Mouse (Mus musculus): Measurements from ENCODE around the gene Sirpb1a. TPM values are rescaled to one million over a fixed set of nuclear protein-coding genes. Genes with fewer than 3 reads are reported as not detected.
"Not testable (repeated sequence)": the region's sequence is repeated elsewhere in the genome, so short reads cannot be mapped to it uniquely, and the experiment has no call there.

The Sirpb1a gene
- not detected for total RNA-seq (2021)

GRCm38 (mm10) chr3:15426447-15426846 lies at the start of gene Sirpb1a:
TSS of gene Sirpb1a (minus strand) at chr3:15426520.
- intact Hi-C loops (cut with DNase I) = not testable (repeated sequence)

DNA sequence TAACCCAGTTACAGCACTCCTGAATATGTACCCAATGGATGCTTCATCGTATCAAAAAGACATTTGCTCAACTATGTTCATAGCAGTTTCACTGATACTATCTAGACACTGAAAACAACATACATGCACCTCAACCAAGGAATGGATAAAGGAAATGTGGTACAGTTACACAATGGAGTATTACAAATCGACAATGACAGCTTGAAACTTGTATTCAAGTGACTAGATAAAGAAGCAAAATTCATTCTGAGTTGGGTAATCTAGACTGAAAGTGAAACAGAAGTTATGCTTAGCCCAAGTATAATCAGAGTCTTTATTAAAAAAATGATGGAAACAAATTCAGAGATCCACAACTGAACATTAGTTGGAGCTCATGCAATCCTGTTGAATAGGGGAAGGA lies 48.5 kb upstream of the Sirpb1a start:
- DNase-seq (ENCODE audit: extremely low spot score in 1 of 2, low spot score in 2 of 2); intact Hi-C loops (cut with DNase I): not testable (repeated sequence)

More at GRCm38 (mm10) chr3:15426447-15426846, at the start of gene Sirpb1a:
- not testable (repeated sequence) for DNase-seq (ENCODE audit: extremely low spot score in 1 of 2, low spot score in 2 of 2)

DNA sequence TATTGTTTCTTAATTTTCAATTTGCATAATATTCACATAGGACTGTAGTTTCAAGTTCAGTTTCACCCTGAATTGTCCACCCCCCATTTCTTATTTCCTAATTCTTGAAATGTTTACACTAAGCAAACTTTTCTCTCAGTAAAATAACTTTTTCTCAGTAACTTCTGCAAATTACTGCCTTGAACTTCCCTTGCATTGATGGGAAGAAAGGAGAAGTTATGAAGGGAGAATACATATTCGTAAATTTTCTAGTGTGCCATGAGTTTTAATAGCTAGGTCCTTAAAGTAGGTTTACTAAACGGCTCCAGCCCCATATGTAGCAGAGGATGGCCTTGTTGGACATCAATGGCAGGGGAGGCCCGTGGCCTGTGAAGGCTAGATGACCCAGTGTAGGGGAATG lies 43.8 kb upstream of the Sirpb1a start:
- DNase-seq (ENCODE audit: extremely low spot score in 1 of 2, low spot score in 2 of 2); intact Hi-C loops (cut with DNase I): not testable (repeated sequence)

GRCm38 (mm10) chr3:15443936-15444335 lies 17.6 kb upstream of the Sirpb1a start:
- intact Hi-C loops (cut with DNase I); DNase-seq (ENCODE audit: extremely low spot score in 1 of 2, low spot score in 2 of 2): not testable (repeated sequence)

DNA sequence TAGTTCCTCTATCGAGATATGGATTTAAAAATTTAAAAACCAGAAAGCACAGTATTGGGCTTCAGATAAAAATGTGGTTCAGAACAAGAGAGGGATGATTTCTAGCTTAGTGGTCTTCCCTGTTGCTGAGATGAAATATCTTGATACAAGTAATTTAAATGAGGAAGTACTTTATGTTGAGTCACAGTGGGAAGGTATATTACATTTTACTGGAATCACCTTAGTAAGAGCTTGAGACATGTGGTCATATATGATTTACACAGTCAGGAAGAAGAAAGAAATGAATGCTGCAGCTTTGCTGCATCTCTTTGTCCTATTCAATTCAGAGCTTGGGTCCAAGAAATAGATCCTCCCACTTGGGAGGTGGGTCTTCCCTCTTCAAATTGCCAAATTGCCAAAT lies 13.5 kb upstream of the Sirpb1a start:
- intact Hi-C loops (cut with DNase I); DNase-seq (ENCODE audit: extremely low spot score in 1 of 2, low spot score in 2 of 2): not testable (repeated sequence)

DNA sequence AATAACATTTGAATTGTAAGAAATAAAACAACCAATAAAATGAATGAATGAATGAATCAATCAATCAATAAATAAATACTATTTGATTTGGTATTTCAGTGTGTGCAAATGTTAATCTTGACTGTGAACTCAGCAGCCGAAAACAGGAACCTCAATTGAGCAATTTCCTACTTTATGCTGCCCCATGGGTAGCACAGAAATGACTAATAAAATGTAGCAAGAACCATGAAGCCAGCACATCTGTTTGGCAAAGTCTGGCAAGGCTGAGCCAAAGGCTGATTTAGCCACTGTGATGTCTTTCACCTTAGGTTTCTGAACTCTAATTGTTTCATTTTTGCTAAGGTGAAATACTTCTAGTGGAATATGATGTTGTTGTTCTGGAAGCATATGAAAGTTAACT lies 1.6 kb upstream of the Sirpb1a start:
- intact Hi-C loops (cut with DNase I) = no loop called here
- DNase-seq (ENCODE audit: extremely low spot score in 1 of 2, low spot score in 2 of 2) = no peak

- intact Hi-C loops (cut with DNase I); DNase-seq (ENCODE audit: extremely low spot score in 1 of 2, low spot score in 2 of 2): not testable (repeated sequence)
These were observed 70.6 kb downstream of the Sirpb1a start for GRCm38 (mm10) chr3:15355690-15356089.

GRCm38 (mm10) chr3:15350318-15350717 lies 76.0 kb downstream of the Sirpb1a start:
- DNase-seq (ENCODE audit: extremely low spot score in 1 of 2, low spot score in 2 of 2); intact Hi-C loops (cut with DNase I): not testable (repeated sequence)

- intact Hi-C loops (cut with DNase I); DNase-seq (ENCODE audit: extremely low spot score in 1 of 2, low spot score in 2 of 2): not testable (repeated sequence)
These were observed 80.7 kb downstream of the Sirpb1a start for GRCm38 (mm10) chr3:15345606-15346005.

GRCm38 (mm10) chr3:15340287-15340686 lies 86.0 kb downstream of the Sirpb1a start:
- intact Hi-C loops (cut with DNase I) = no loop called here
- no peak for DNase-seq (ENCODE audit: extremely low spot score in 1 of 2, low spot score in 2 of 2)

DNA sequence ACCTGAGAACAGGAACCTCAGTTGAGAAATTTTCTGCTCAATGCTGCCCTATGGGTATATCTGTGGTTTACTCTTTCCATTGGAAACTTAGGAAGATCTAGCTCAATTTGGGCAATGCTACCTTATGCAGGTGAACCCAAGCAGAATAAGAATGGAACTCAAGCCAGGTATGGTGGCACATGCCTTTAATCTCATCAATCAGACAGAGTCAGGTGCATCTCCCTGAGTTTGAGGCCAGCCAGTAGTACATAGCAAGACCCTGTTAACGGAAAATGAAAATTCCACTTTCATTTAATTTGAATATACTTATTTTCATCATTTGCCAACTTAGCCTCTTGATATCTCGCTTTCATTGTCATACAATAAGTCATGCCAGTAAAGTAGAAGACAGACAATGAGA lies 92.1 kb downstream of the Sirpb1a start:
- no peak for DNase-seq (ENCODE audit: extremely low spot score in 1 of 2, low spot score in 2 of 2)
- intact Hi-C loops (cut with DNase I) = loop anchor here (10.0 kb wide), 1 partner anchor 551 kb away; no protein-coding TSS in a partner anchor

DNA sequence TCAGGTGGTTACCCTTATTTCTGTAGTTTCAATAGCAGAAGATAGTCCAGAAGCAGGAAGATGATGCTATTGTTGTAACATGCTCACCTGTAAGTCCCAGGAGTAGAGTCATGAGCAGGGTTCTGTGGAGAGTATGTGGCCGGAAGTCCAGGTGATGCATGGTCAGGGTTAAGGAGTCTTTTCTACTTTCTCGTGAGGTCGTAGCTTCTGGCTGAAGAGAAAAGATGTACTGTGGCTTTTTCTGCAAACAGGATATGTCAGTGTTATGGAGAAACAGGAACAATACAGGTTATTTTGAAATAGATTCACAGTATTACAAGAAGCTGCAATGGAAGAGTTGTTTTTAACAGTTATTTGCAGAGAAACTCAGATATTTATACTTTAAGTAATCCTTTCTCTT lies 94.3 kb downstream of the Sirpb1a start, which contains the start of gene Gm9733:
Gm9733 (minus strand) TSS at position 240 of the 400 bp plus-strand sequence.
- intact Hi-C loops (cut with DNase I) = loop anchor here (10.0 kb wide), 1 partner anchor 553 kb away; no protein-coding TSS in a partner anchor
- no peak for DNase-seq (ENCODE audit: extremely low spot score in 1 of 2, low spot score in 2 of 2)

GRCm38 (mm10) chr3:15331545-15331944 lies 94.8 kb downstream of the Sirpb1a start:
- DNase-seq (ENCODE audit: extremely low spot score in 1 of 2, low spot score in 2 of 2) = no peak
- intact Hi-C loops (cut with DNase I) = loop anchor here (10.0 kb wide), 1 partner anchor 553 kb away; no protein-coding TSS in a partner anchor

DNA sequence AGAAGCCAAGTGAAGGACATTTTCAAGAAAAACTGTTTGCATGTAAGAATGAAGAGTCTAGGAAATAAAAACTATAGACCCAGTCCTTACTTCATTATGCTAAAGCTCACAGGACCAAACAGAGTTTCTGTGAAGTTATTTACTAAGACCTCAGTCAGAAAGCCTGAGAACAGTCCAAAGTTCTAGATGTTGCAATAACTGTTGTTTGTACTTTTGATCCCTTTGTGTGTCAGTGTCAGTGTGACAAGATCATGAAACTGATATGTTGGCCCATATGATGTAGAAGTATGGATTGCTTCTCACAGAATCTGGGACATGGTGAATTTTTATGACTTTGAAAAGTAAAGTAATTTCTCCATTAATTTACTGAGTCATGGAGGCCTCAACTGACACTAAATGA lies 96.8 kb downstream of the Sirpb1a start:
- DNase-seq (ENCODE audit: extremely low spot score in 1 of 2, low spot score in 2 of 2) = no peak
- intact Hi-C loops (cut with DNase I) = no loop called here

Other genes with a start within 250 kb of the Sirpb1a start
- not detected for gene Gm9733, start 94.2 kb downstream of the Sirpb1a start, total RNA-seq (2021)
- gene Sirpb1b, start 148.5 kb upstream of the Sirpb1a start, total RNA-seq (2021) = not detected

Data from left cerebral cortex, postnatal 10 days (tissue).